Mouse (Mus musculus) lung, postnatal 25 days (tissue): ENCODE results near the gene Cnrip1.
"Not testable (repeated sequence)": the region's sequence is repeated elsewhere in the genome, so short reads cannot be mapped to it uniquely, and the experiment has no call there.

Source experiments
- DNase-seq: peaks from one replicate; pipeline ENCODE4 v3.0.0; 2022; ENCODE audit warnings: low spot score

Cnrip1 gene

GRCm38 (mm10) chr11:17051545-17052475 lies at the start of gene Cnrip1, which contains the start of gene Plek:
Gene Cnrip1 (plus strand): TSS chr11:17051586.
Gene Plek (minus strand): TSS chr11:17052381.
- peak; percentile 39 for DNase-seq

GRCm38 (mm10) chr11:17002739-17003373 lies 48.5 kb upstream of the Cnrip1 start:
- DNase-seq: no peak

GRCm38 (mm10) chr11:17003757-17004156 lies 47.6 kb upstream of the Cnrip1 start:
- no peak for DNase-seq

GRCm38 (mm10) chr11:17004899-17005846 lies 46.2 kb upstream of the Cnrip1 start:
- DNase-seq: peak; percentile 41

- not testable (repeated sequence) for DNase-seq
These were observed 44.9 kb upstream of the Cnrip1 start for GRCm38 (mm10) chr11:17006526-17006925.

- DNase-seq: no peak
These were observed 43.7 kb upstream of the Cnrip1 start for GRCm38 (mm10) chr11:17007517-17008173.

- DNase-seq: peak; percentile 59
These were observed 42.9 kb upstream of the Cnrip1 start for GRCm38 (mm10) chr11:17008498-17008941.

GRCm38 (mm10) chr11:17012948-17013347 lies 38.4 kb upstream of the Cnrip1 start:
- no peak for DNase-seq

GRCm38 (mm10) chr11:17019328-17019727 lies 32.1 kb upstream of the Cnrip1 start:
- DNase-seq: no peak

GRCm38 (mm10) chr11:17023206-17023605 lies 28.2 kb upstream of the Cnrip1 start:
- no peak for DNase-seq

- no peak for DNase-seq
These were observed 27.4 kb upstream of the Cnrip1 start for GRCm38 (mm10) chr11:17023984-17024383.

GRCm38 (mm10) chr11:17045806-17046205 lies 5.6 kb upstream of the Cnrip1 start:
- no peak for DNase-seq

GRCm38 (mm10) chr11:17052476-17053049 lies 1.2 kb downstream of the Cnrip1 start:
- DNase-seq: no peak

GRCm38 (mm10) chr11:17069360-17069759 lies 18.0 kb downstream of the Cnrip1 start:
- not testable (repeated sequence) for DNase-seq

GRCm38 (mm10) chr11:17075656-17076055 lies 24.3 kb downstream of the Cnrip1 start:
- DNase-seq: no peak

GRCm38 (mm10) chr11:17082086-17082485 lies 30.7 kb downstream of the Cnrip1 start:
- DNase-seq: no peak

- DNase-seq: peak; percentile 0
These were observed 31.6 kb downstream of the Cnrip1 start for GRCm38 (mm10) chr11:17082953-17083352.

GRCm38 (mm10) chr11:17083455-17083854 lies 32.1 kb downstream of the Cnrip1 start:
- DNase-seq: no peak

- DNase-seq: peak; percentile 2
These were observed 32.5 kb downstream of the Cnrip1 start for GRCm38 (mm10) chr11:17083866-17084265.

GRCm38 (mm10) chr11:17086106-17086505 lies 34.7 kb downstream of the Cnrip1 start:
- no peak for DNase-seq

GRCm38 (mm10) chr11:17106936-17107335 lies 55.5 kb downstream of the Cnrip1 start:
- no peak for DNase-seq
